Mouse (Mus musculus) liver, adult 2 months (tissue): ENCODE results near the gene Calcoco1. TPM values are rescaled to one million over a fixed set of nuclear protein-coding genes. Genes with fewer than 3 reads are reported as not detected.

Experiments
- DNase-seq: peaks from one replicate; pipeline ENCODE4 v3.0.0-alpha.2; 2011; ENCODE audit warnings: low read depth, low spot score; ENCODE audit errors: extremely low read depth
- H3K27ac ChIP-seq: fragments of 200-500 bp; replicated peaks from 2 replicates; pipeline ENCODE4 v1.5.1; 2012; ENCODE audit warnings: low read depth, mild to moderate bottlenecking, control low read depth, inconsistent platforms, low read length; ENCODE audit not compliant: insufficient read depth
- H3K27me3 ChIP-seq: fragments of 200-500 bp; 2 replicates; pipeline ENCODE4 v1.6.1; 2012; ENCODE audit warnings: mild to moderate bottlenecking, moderate library complexity, low read length, inconsistent platforms; ENCODE audit not compliant: control insufficient read depth, insufficient read depth
- H3K36me3 ChIP-seq: fragments of 200-500 bp; 2 replicates; pipeline ENCODE4 v1.6.1; 2012; ENCODE audit warnings: low read length, inconsistent platforms; ENCODE audit not compliant: control insufficient read depth, insufficient read depth
- H3K4me1 ChIP-seq: fragments of 200-500 bp; 2 replicates; pipeline ENCODE4 v1.6.1; 2011; ENCODE audit warnings: low read length; ENCODE audit not compliant: control insufficient read depth, insufficient read depth
- H3K4me3 ChIP-seq: fragments of 200-500 bp; 2 replicates; pipeline ENCODE4 v1.5.1; 2011; ENCODE audit warnings: low read depth, mild to moderate bottlenecking, control low read depth, low read length, moderate library complexity; ENCODE audit not compliant: insufficient read depth
- H3K79me2 ChIP-seq: fragments of 200-500 bp; 2 replicates; pipeline ENCODE4 v1.6.1; 2012; ENCODE audit warnings: inconsistent platforms, mild to moderate bottlenecking, low read length, moderate library complexity; ENCODE audit not compliant: control insufficient read depth, insufficient read depth
- H3K9ac ChIP-seq: fragments of 200-500 bp; 2 replicates; pipeline ENCODE4 v1.6.1; 2012; ENCODE audit warnings: low read depth, mild to moderate bottlenecking, control low read depth, inconsistent platforms, low read length
- CTCF ChIP-seq: fragments of 200-500 bp; IDR thresholded peaks from 2 replicates; pipeline ENCODE4 v1.5.1; 2011; ENCODE audit warnings: low read depth, low read length, control low read depth
- POLR2A ChIP-seq: fragments of 200-500 bp; IDR thresholded peaks from 2 replicates; pipeline ENCODE4 v1.6.1; 2011; ENCODE audit warnings: low read length, control low read depth; ENCODE audit not compliant: insufficient read depth; ENCODE audit errors: extremely low read depth
- WGBS: fragments of 180-500 bp; shearing (Covaris S2); methylation state at CpG from one replicate; pipeline ENCODE4 v1.1.7; 2018; 5-methylcytosine and 5-hydroxymethylcytosine counted together
- polyA plus RNA-seq: library from polyadenylated mRNA; depleted of rRNA; stranded (reverse); fragments of >200 nt; gene quantifications from 2 replicates; pipeline ENCODE4 v1.2.3, GENCODE M21; 2012
- total RNA-seq: library from RNA; depleted of rRNA; stranded (reverse); fragments of >200 nt; gene quantifications from 2 replicates; pipeline ENCODE4 v1.2.3, GENCODE M21; 2014

The Calcoco1 gene
- total and polyA plus RNA-seq, 2 experiments, result 20.5 to 22.8 TPM

GRCm38 (mm10) chr15:102743996-102744395 lies 22.0 kb upstream of the Calcoco1 start:
- TF ChIP-seq CTCF (no peak), POLR2A (no peak)
- peaks cover 14% of the 10 kb centered on the region for H3K27me3 ChIP-seq
- 4% methylated on average over 14 of the region's 14 CpGs for WGBS

DNA sequence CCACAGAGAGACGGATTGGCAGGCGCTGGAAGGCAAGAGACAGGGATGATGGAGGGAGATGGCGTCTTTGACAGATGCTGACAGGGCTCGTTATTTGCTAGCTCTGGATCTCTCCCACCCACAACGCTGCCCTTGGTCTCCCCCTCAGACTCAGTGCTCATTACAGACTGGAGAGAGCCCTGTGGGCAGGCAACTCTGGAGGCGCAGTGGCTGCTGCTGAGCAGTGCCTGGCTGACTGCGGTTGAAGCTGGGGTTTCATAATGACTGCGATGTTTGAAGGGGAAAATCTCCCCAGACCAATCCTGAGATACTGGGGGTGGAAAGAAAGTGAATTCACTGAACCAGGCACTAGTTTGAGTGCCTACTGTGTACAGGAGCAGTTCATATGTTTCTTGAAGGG lies 21.2 kb upstream of the Calcoco1 start:
- no peak overlapping the region for H3K9ac ChIP-seq
- no peak for DNase-seq
- H3K4me1 ChIP-seq, result no peaks in the 10 kb centered on the region
- 31% methylated on average over 8 of the region's 8 CpGs for WGBS
- no peaks in the 10 kb centered on the region for H3K79me2 ChIP-seq
- H3K27me3 ChIP-seq, result peaks cover 14% of the 10 kb centered on the region
- no peaks in the 10 kb centered on the region for H3K36me3 ChIP-seq
- H3K4me3 ChIP-seq, result no peak overlapping the region
- no peak for TF ChIP-seq CTCF
- no peak for TF ChIP-seq POLR2A
- no peak overlapping the region for H3K27ac ChIP-seq

More at GRCm38 (mm10) chr15:102743996-102744395, 22.0 kb upstream of the Calcoco1 start:
- Histone ChIP-seq H3K79me2 (no peaks in the 10 kb centered on the region), H3K9ac (no peak overlapping the region), H3K36me3 (no peaks in the 10 kb centered on the region), H3K27ac (no peak overlapping the region), H3K4me1 (no peaks in the 10 kb centered on the region), H3K4me3 (no peak overlapping the region)
- DNase-seq, result no peak

DNA sequence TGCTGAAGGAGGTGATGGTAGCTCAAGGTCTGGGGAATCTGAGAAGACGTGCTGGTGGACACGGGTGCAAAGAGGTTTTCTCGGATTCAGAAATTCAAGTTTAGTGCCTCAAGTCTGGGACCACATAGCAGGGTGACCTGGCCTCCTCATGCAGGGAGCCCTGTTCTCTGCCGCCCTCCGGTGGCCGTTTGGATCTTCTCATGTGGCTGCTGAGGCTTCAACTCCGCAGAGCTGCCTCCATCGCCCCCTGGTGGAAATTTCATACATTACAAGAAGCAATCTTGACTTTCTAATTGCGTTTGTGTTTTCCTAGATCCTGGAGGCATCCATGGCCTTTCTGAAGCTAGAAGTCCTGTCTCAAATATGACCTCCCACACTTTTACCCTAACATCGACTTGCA lies 20.6 kb upstream of the Calcoco1 start:
- TF ChIP-seq CTCF, result peak; percentile 100
- no peak for TF ChIP-seq POLR2A
- H3K4me3 ChIP-seq, result no peak overlapping the region
- no peak overlapping the region for H3K9ac ChIP-seq
- no peaks in the 10 kb centered on the region for H3K79me2 ChIP-seq
- under 1% methylated on average over 10 of the region's 10 CpGs for whole genome bisulfite sequencing
- H3K27me3 ChIP-seq, result peaks cover 12% of the 10 kb centered on the region
- H3K4me1 ChIP-seq, result no peaks in the 10 kb centered on the region
- peak; percentile 61 for DNase-seq
- H3K36me3 ChIP-seq, result no peaks in the 10 kb centered on the region
- H3K27ac ChIP-seq, result no peak overlapping the region

- no peaks in the 10 kb centered on the region for H3K79me2 ChIP-seq
- DNase-seq, result peak; percentile 20
- TF ChIP-seq CTCF (peak; percentile 85), POLR2A (no peak)
- no peak overlapping the region for H3K9ac ChIP-seq
- peaks cover 5% of the 10 kb centered on the region; the same call in 1 of the 2 replicates for H3K27me3 ChIP-seq
- WGBS, result 23% methylated on average over 15 of the region's 15 CpGs
- no peak overlapping the region for H3K27ac ChIP-seq
- H3K4me1 ChIP-seq, result no peaks in the 10 kb centered on the region
- H3K36me3 ChIP-seq, result no peaks in the 10 kb centered on the region
- no peak overlapping the region for H3K4me3 ChIP-seq
Measured at GRCm38 (mm10) chr15:102739520-102740297, 17.7 kb upstream of the Calcoco1 start.

GRCm38 (mm10) chr15:102738434-102738833 lies 16.5 kb upstream of the Calcoco1 start:
- no peak for DNase-seq
- H3K4me3 ChIP-seq, result no peak overlapping the region
- no peak for TF ChIP-seq POLR2A
- TF ChIP-seq CTCF, result no peak
- no peaks in the 10 kb centered on the region for H3K79me2 ChIP-seq
- 32% methylated on average over 2 of the region's 2 CpGs for WGBS
- H3K27ac ChIP-seq, result no peak overlapping the region
- H3K4me1 ChIP-seq, result no peaks in the 10 kb centered on the region
- H3K36me3 ChIP-seq, result no peaks in the 10 kb centered on the region
- no peak overlapping the region for H3K9ac ChIP-seq
- no peaks in the 10 kb centered on the region for H3K27me3 ChIP-seq

DNA sequence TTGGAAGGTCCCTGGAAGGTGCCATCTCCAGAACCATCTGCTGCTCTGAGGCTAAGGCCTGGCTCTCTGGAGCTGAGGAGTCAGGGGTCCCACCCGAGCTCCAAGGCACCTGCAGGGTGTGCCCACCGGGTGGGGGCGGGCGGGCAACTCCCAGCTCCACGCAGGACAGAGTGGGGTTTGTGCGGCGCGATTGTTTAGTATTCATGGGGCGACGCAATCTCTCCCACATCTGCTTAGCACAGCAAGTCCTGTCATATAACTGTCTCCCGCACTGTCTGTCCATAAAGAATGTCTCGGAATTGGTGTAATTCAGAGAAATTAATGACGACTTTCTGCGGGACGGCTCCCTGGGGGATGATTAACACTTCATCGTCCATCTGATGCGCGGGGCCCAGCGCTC lies 15.1 kb upstream of the Calcoco1 start:
- H3K27ac ChIP-seq, result no peak overlapping the region
- no peaks in the 10 kb centered on the region for H3K36me3 ChIP-seq
- DNase-seq, result no peak
- no peaks in the 10 kb centered on the region for H3K79me2 ChIP-seq
- H3K27me3 ChIP-seq, result no peaks in the 10 kb centered on the region
- H3K4me1 ChIP-seq, result no peaks in the 10 kb centered on the region
- TF ChIP-seq POLR2A (no peak), CTCF (no peak)
- WGBS, result 86% methylated on average over 19 of the region's 19 CpGs
- H3K4me3 ChIP-seq, result no peak overlapping the region
- H3K9ac ChIP-seq, result no peak overlapping the region
